Mouse (Mus musculus) liver, adult 2 months (tissue): ENCODE results near the gene Fam124a. TPM values are rescaled to one million over a fixed set of nuclear protein-coding genes. Genes with fewer than 3 reads are reported as not detected.

Experiments used
- DNase-seq: peaks from one replicate; pipeline ENCODE4 v3.0.0-alpha.2; 2011; ENCODE audit warnings: low read depth, low spot score; ENCODE audit errors: extremely low read depth
- H3K27ac ChIP-seq: fragments of 200-500 bp; replicated peaks from 2 replicates; pipeline ENCODE4 v1.5.1; 2012; ENCODE audit warnings: low read depth, mild to moderate bottlenecking, control low read depth, inconsistent platforms, low read length; ENCODE audit not compliant: insufficient read depth
- H3K27me3 ChIP-seq: fragments of 200-500 bp; 2 replicates; pipeline ENCODE4 v1.6.1; 2012; ENCODE audit warnings: mild to moderate bottlenecking, moderate library complexity, low read length, inconsistent platforms; ENCODE audit not compliant: control insufficient read depth, insufficient read depth
- H3K36me3 ChIP-seq: fragments of 200-500 bp; 2 replicates; pipeline ENCODE4 v1.6.1; 2012; ENCODE audit warnings: low read length, inconsistent platforms; ENCODE audit not compliant: control insufficient read depth, insufficient read depth
- H3K4me1 ChIP-seq: fragments of 200-500 bp; 2 replicates; pipeline ENCODE4 v1.6.1; 2011; ENCODE audit warnings: low read length; ENCODE audit not compliant: control insufficient read depth, insufficient read depth
- H3K4me3 ChIP-seq: fragments of 200-500 bp; 2 replicates; pipeline ENCODE4 v1.5.1; 2011; ENCODE audit warnings: low read depth, mild to moderate bottlenecking, control low read depth, low read length, moderate library complexity; ENCODE audit not compliant: insufficient read depth
- H3K79me2 ChIP-seq: fragments of 200-500 bp; 2 replicates; pipeline ENCODE4 v1.6.1; 2012; ENCODE audit warnings: inconsistent platforms, mild to moderate bottlenecking, low read length, moderate library complexity; ENCODE audit not compliant: control insufficient read depth, insufficient read depth
- H3K9ac ChIP-seq: fragments of 200-500 bp; 2 replicates; pipeline ENCODE4 v1.6.1; 2012; ENCODE audit warnings: low read depth, mild to moderate bottlenecking, control low read depth, inconsistent platforms, low read length
- CTCF ChIP-seq: fragments of 200-500 bp; IDR thresholded peaks from 2 replicates; pipeline ENCODE4 v1.5.1; 2011; ENCODE audit warnings: low read depth, low read length, control low read depth
- POLR2A ChIP-seq: fragments of 200-500 bp; IDR thresholded peaks from 2 replicates; pipeline ENCODE4 v1.6.1; 2011; ENCODE audit warnings: low read length, control low read depth; ENCODE audit not compliant: insufficient read depth; ENCODE audit errors: extremely low read depth
- WGBS: fragments of 180-500 bp; shearing (Covaris S2); methylation state at CpG from one replicate; pipeline ENCODE4 v1.1.7; 2018; 5-methylcytosine and 5-hydroxymethylcytosine counted together
- polyA plus RNA-seq: library from polyadenylated mRNA; depleted of rRNA; stranded (reverse); fragments of >200 nt; gene quantifications from 2 replicates; pipeline ENCODE4 v1.2.3, GENCODE M21; 2012
- total RNA-seq: library from RNA; depleted of rRNA; stranded (reverse); fragments of >200 nt; gene quantifications from 2 replicates; pipeline ENCODE4 v1.2.3, GENCODE M21; 2014

Fam124a gene
- total and polyA plus RNA-seq, 2 experiments: 4.2 to 9.8 TPM

DNA sequence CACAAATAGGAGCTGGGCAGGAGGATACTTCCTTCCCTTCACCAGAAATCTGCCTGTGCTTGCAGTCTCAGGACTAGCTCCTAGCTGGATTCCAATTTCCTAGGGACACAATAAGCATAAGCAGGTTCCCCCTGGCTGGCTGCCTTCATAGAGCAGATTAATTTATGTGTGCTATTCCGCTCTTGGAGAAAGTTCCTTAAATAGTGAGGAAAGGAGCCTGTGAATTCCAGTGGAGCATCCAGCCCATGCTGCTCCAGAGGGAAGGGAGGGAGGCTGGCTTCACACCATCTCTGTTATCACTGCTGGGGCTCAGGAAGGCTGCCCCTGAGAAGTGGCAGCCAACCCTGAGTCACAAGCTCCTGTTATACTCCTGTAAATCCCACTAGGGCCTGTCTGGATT lies 46.7 kb downstream of the Fam124a start:
- no peak overlapping the region for H3K9ac ChIP-seq
- 92% methylated on average over 1 of the region's 1 CpGs for WGBS
- H3K4me3 ChIP-seq: no peak overlapping the region
- H3K4me1 ChIP-seq: no peaks in the 10 kb centered on the region
- H3K27me3 ChIP-seq: no peaks in the 10 kb centered on the region
- H3K79me2 ChIP-seq: no peaks in the 10 kb centered on the region; the same call in 1 of the 2 replicates
- H3K27ac ChIP-seq: no peak overlapping the region
- H3K36me3 ChIP-seq: peaks cover 3% of the 10 kb centered on the region; the same call in 1 of the 2 replicates
- no peak for DNase-seq
- TF ChIP-seq POLR2A: no peak
- TF ChIP-seq CTCF: no peak

DNA sequence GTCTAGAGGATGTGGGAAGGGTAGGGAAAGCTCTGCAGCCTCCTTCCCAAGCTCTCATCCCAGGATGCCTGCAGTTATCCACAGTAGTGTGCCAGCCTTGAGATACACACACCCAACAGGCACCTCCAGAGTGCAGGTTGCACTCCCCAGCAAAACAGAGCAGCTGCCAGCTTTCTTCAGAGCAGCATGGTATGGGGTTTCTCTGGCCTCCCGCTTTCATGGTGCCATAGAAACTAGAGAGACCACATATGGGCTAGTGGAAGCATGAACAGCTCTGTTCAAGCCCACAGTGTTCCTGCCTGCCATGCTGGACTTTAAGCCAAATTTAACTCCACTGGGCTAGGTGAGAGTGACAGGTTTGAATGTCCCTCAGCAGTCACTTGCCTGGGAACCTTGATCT lies 47.3 kb downstream of the Fam124a start:
- WGBS: 97% methylated on average over 1 of the region's 1 CpGs
- Histone ChIP-seq H3K4me3 (no peak overlapping the region), H3K9ac (no peak overlapping the region), H3K36me3 (peaks cover 2% of the 10 kb centered on the region; the same call in 1 of the 2 replicates), H3K27ac (no peak overlapping the region), H3K79me2 (no peaks in the 10 kb centered on the region; the same call in 1 of the 2 replicates), H3K4me1 (no peaks in the 10 kb centered on the region), H3K27me3 (no peaks in the 10 kb centered on the region)
- no peak for DNase-seq
- TF ChIP-seq CTCF (no peak), POLR2A (no peak)

DNA sequence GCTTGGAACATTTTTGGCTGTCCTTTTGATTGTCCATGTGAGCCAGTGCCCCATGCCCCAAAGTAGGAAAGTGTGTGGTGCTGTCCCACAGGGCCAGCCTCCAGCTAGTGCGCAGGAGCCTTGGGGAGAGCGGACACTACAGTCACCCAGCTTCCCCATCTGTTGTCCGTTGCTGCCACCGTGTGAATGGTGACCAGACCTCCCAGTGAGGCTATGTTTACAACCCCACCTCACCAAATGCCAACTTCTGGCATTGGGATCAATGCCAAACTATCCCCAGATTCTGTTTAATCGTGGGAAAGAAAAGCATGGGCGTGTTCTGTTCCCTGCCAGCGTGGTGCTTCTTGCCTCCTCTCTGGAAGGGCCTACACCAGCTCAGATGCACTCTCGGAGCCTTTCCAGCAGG lies 52.3 kb downstream of the Fam124a start:
- WGBS: 68% methylated on average over 8 of the region's 8 CpGs
- peak; percentile 51 for TF ChIP-seq CTCF
- TF ChIP-seq POLR2A: no peak
- H3K9ac ChIP-seq: no peak overlapping the region
- H3K4me1 ChIP-seq: no peaks in the 10 kb centered on the region
- no peak overlapping the region for H3K27ac ChIP-seq
- H3K36me3 ChIP-seq: no peaks in the 10 kb centered on the region
- DNase-seq: peak; percentile 10
- H3K79me2 ChIP-seq: no peaks in the 10 kb centered on the region; the same call in 1 of the 2 replicates
- H3K4me3 ChIP-seq: no peak overlapping the region
- no peaks in the 10 kb centered on the region for H3K27me3 ChIP-seq

DNA sequence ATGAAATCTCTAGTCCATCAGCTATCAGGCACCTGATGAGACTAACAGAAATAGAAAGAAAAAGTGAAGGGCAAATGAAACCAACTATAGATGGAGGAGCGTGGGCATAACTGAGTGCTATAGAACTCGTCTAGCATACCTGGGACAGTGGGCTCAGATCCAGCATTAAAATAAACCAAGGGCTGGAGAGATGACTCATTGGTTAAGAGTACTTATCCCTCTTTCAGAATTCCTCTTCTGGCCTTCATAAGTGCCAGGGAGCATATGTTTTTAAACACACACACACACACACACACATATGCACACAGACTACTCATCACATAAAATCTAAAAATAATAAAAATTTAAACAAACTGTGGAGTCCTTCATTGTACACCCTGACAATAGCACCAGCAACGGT lies 54.4 kb downstream of the Fam124a start:
- Histone ChIP-seq H3K4me1 (no peaks in the 10 kb centered on the region), H3K36me3 (no peaks in the 10 kb centered on the region), H3K4me3 (no peak overlapping the region), H3K27me3 (no peaks in the 10 kb centered on the region), H3K79me2 (no peaks in the 10 kb centered on the region), H3K9ac (no peak overlapping the region), H3K27ac (no peak overlapping the region)
- WGBS: 88% methylated on average over 3 of the region's 3 CpGs
- DNase-seq: no peak
- TF ChIP-seq CTCF (no peak), POLR2A (no peak)

DNA sequence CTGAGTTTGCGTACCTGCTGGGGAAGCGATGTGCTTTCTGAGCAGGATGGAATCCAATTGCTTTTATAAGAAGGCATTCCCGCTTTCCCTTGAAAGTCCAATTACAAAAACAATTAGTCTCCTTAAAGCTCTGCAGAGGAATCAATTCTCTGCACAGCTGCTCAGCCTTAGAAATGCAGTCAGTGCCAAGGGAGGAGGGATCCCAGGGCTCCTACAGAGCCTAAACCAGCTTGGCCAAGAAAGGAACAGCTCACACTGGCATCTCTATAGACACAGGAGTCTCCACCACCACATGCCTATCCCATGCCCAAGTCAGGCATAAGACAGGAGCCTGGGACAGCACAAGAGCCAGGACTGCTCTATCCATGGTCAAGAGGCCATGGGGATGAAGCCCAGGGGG lies 66.9 kb downstream of the Fam124a start:
- H3K9ac ChIP-seq: no peak overlapping the region
- no peak overlapping the region for H3K27ac ChIP-seq
- H3K27me3 ChIP-seq: no peaks in the 10 kb centered on the region
- H3K79me2 ChIP-seq: no peaks in the 10 kb centered on the region
- no peaks in the 10 kb centered on the region for H3K4me1 ChIP-seq
- TF ChIP-seq CTCF: no peak
- TF ChIP-seq POLR2A: no peak
- no peaks in the 10 kb centered on the region for H3K36me3 ChIP-seq
- DNase-seq: no peak
- H3K4me3 ChIP-seq: no peak overlapping the region
- 93% methylated on average over 3 of the region's 3 CpGs for WGBS

DNA sequence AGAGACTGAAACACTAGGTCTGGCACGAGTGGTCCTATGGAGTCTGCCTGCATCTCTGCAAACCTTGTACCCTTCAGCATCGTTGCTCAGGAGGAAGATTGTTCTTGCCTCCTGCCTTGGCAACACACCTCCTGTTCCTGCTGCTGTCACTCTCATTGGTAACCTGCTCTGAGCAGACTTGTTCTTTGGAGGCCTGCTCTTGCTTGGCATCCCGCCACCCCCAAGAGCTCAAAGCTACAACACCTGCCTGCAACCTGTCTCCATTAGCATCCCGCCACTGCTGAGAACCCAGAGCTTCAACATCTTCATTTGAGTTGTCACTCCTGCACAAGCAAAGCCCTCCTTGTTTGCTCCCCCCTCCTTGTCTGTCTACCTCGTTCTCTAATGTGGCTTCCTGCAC lies 72.4 kb downstream of the Fam124a start:
- DNase-seq: no peak
- Histone ChIP-seq H3K27ac (no peak overlapping the region), H3K4me1 (no peaks in the 10 kb centered on the region), H3K36me3 (no peaks in the 10 kb centered on the region), H3K4me3 (no peak overlapping the region), H3K79me2 (no peaks in the 10 kb centered on the region), H3K27me3 (no peaks in the 10 kb centered on the region), H3K9ac (no peak overlapping the region)
- TF ChIP-seq POLR2A: no peak
- no peak for TF ChIP-seq CTCF
- 93% methylated on average over 5 of the region's 5 CpGs for WGBS
